Mouse (Mus musculus): ENCODE measurements around the gene Rapgef1.
A peak's percentile ranks its signal among the peaks of the same experiment; 100 is the strongest.

The Rapgef1 gene

GRCm38 (mm10) chr2:29645071-29645628 lies 25.6 kb downstream of the Rapgef1 start:
- DNase-seq (ENCODE audit: low read depth, low spot score) = no peak

- no peak for DNase-seq (ENCODE audit: low read depth, low spot score)
These were observed 27.1 kb downstream of the Rapgef1 start for GRCm38 (mm10) chr2:29646613-29647012.

DNA sequence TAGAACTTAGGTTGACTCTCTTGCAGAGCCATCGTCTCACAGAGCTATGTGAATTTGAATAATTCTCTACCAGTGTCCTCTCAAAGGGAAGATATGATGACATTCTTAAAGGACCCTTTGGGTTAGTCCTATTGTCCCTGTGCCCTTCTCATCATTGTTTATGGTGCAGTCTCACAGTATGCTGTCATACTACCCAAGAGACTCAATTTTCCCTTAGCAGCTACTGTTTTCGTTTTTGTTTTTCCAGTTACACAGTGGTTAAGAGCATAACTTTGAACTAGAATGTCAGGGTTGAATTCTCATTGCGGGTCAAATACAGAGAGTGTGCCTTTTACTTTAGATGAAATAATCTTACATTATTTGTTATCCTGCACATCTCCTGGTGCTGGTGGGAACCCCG lies 27.6 kb downstream of the Rapgef1 start:
- DNase-seq (ENCODE audit: low read depth, low spot score) = peak; percentile 25

DNA sequence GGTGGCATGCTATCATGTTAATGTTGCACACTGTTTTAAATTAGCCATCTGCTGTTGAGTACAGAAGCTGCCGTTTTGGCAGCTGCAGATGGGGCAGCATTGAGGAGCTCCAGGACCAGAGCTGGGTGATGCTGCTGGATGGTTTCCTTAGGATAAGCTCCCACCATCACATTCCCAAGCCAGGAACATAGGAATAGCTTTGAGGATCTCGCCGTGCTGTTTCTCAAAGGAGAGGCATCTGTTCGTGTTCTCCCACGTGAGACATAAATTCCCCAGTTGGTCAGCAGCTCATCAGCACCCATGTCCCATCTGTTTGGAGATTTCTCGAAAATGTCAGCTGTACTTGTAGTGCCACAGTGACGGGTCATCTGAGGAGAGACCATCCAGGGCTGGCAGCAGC lies 28.3 kb downstream of the Rapgef1 start:
- no peak for DNase-seq (ENCODE audit: low read depth, low spot score)

DNA sequence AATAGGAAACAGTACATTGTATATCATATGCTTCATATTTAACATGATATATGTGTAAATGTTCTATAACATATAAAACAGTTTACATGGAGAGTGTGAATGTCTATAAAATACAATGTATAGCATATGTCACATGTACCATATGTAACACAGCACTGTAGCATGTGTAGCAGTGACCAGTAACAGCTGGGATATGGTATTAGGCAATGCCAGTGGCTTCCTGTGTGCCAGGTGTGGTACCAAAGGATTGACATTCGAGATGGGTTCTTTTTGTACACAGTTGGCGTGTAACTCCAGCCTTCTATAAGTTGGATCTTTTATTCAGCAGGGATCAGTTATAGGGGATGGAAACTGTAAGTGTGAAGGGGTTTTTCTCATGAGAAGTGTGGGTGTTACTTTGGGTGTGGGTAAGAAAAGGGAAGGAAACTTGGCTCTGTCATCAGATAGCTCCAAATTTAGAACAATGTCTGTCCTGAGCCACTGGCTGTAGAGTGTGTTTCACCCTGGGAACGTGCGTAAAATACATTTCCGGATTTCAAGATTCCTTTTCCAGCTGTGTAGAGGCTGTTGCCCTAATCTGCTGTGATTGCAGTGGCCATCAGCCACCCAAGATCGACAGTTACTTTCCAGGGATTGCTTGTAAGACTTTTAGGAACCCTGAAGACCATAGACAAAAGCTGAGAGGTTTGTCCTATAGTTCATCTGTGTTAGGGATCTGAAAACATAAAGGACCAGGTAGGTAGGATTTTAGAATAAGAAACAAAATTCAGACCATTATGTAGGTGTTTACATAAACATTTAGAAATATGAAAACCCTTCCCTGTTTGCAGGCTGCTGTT lies 29.7 kb downstream of the Rapgef1 start:
- DNase-seq (ENCODE audit: low read depth, low spot score) = peak; percentile 35

DNA sequence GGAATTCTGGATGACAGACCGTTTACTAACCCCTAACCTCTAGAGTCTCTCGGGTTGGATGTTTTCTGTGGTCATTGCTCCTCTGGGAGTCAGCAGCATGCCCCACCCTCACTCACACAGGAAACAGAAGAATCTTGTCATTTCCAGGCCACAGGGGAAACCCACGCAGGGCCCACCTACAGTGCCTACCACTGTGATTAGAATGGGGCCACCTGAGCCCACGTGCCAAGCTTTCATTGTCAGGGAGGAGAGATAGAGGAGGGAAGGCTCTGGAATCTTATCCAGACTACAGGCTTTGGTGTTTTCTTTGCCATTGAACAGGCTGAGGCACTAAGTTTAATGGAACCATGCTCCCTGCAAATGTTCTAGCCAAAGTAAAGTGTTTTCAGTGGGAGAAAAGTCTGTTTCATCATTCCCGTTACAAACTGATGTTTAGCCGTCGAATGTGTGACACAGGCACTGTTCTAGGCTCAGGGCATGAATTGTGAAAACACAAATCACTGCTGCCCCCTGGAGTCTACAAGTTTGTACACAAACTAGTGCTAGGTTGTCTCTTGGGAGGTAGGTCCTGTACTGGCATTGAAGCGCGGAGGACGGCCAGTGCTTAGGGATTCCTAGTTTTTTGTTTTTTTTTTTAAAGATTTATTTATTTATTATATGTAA lies 30.4 kb downstream of the Rapgef1 start:
- DNase-seq (ENCODE audit: low read depth, low spot score) = peak; percentile 77

DNA sequence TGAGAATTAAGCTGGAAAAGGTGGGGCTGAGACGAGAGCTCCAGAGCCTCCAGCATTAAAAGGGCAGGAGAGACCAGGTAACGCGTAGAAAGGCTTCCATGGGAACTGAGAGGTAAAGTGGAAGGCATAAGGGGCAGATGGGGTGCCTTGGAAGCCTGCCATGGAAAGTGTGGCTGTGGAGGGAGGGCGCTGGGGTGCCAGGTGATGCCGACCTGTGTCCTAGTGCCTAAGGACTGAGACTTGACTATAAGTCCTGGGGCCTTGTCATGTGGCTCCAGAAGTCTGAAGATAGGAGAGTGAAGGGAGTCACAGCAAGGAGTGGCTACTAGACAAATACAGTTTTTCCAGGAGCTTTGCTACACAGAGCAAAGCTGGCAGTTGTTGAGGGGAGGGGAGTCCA lies 32.4 kb downstream of the Rapgef1 start:
- no peak for DNase-seq (ENCODE audit: low read depth, low spot score)

GRCm38 (mm10) chr2:29655433-29655832 lies 35.9 kb downstream of the Rapgef1 start:
- no peak for DNase-seq (ENCODE audit: low read depth, low spot score)

GRCm38 (mm10) chr2:29656095-29656494 lies 36.6 kb downstream of the Rapgef1 start:
- no peak for DNase-seq (ENCODE audit: low read depth, low spot score)

GRCm38 (mm10) chr2:29657089-29657488 lies 37.6 kb downstream of the Rapgef1 start:
- DNase-seq (ENCODE audit: low read depth, low spot score) = no peak

GRCm38 (mm10) chr2:29661751-29662191 lies 42.3 kb downstream of the Rapgef1 start:
- peak; percentile 84 for DNase-seq (ENCODE audit: low read depth, low spot score)

GRCm38 (mm10) chr2:29663260-29663877 lies 43.8 kb downstream of the Rapgef1 start:
- DNase-seq (ENCODE audit: low read depth, low spot score) = no peak

- peak; percentile 76 for DNase-seq (ENCODE audit: low read depth, low spot score)
These were observed 45.9 kb downstream of the Rapgef1 start for GRCm38 (mm10) chr2:29665421-29665820.

DNA sequence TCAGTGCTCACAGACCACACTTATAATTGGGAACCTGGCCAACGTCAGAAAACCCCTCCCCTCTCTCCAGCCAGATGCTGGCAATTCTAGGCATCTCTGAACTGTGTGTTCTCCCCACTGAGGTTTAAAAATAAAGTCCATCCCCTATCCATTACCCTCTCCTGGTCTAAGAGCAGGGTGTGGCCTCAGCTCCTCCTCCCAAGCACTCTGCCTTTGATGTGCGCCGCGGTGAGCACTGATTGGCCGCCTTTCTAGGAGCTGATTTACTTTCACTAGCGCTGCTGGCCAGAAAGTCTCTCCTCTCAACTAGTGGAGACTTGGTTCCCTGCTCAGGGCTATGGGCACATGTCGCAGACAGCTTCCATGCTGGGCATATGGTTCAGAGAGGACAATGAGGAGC lies 47.1 kb downstream of the Rapgef1 start:
- DNase-seq (ENCODE audit: low read depth, low spot score) = peak; percentile 70

GRCm38 (mm10) chr2:29667109-29667508 lies 47.6 kb downstream of the Rapgef1 start:
- no peak for DNase-seq (ENCODE audit: low read depth, low spot score)

GRCm38 (mm10) chr2:29668011-29668691 lies 48.6 kb downstream of the Rapgef1 start:
- no peak for DNase-seq (ENCODE audit: low read depth, low spot score)

DNA sequence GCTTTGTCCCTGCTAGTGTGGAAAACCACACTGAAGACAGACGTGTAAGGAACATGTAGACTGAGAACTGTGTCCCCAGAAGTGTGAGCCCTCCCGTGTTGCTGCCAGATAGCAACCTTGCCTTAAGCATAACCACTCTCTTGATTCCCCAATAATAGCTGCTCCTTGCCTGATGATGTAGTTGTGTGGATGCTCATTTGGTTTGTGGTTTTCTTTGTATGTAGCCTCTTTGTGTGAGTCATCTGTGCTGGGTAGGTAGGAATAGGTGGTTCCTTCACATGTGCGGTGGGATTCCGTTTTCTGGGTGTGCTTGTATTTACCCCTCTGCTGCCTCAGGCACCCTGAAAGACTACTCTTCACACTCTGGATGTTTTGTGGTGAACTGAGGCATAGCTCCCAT lies 49.4 kb downstream of the Rapgef1 start:
- no peak for DNase-seq (ENCODE audit: low read depth, low spot score)

DNA sequence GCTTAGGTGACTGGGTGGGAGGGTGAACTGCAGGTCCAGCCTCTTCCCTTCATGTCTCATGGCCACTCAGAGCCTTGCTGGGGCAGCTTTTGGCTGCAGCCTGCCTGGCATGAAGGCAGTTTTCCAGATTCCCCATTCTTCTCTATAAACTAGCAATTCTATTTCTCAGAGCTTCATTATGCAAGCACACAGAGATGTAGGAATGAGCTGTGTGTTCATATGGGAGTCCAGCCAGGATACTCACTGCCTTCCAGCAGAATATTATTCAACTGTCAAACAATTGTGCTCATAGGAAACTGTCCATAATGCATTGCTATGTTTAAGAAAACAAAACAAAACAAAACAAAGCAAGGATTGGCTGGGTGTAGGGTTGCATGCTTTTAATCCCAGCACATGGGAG lies 50.2 kb downstream of the Rapgef1 start:
- DNase-seq (ENCODE audit: low read depth, low spot score) = no peak

DNA sequence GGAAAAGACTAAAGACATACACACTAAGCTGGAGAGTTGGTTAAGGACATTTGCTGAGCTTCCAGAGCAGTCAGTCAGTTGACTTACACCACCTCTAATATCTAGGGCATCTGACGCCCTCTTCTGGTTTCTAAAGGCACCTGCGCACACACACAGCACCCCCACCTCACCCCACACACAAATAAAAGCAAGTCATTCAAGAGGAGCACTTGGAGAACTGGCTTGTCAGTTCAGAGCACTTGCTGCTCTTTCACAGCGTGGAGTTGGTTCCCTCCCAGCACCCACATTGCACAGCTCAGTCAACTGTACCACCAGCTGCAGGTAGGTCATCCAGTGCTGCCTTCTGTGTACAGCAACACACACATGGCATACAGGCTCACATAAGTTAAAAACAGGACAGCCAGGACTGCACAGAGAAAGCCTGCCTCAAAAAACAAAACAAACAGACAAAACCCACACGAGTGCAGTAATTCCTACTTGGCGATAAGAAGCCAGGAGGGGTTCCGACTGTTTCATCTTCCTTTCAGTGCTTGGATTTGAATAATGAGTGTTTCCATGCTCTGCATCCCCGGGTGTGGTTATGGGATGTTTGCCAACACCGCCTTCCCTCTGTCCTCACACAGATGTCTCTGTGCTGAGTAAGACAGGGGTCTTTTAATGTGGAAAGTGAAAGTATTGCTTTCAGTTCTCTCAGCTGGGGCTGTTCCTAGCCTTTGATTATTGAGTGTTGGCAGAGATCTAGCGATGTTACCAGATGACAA lies 50.9 kb downstream of the Rapgef1 start:
- DNase-seq (ENCODE audit: low read depth, low spot score) = peak; percentile 84

DNA sequence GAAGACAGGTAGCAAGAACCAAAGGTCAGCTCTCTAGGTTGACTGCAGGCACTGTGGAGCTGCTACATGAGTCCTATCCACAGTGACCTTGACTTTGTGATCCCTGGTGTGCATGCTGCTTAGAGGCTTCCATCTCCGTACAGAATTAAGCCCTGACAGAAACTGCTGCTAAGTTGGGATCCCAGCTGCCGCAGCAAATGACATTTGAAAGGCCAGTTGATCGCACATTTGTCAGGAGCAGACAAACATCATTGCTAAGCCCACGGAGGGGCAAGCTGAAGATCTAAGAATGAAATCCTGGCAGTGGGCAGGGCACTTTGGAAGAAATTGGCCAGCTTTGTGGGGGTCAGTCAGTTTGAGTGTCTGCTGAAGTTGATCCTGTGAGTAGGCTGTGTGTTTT lies 51.9 kb downstream of the Rapgef1 start:
- no peak for DNase-seq (ENCODE audit: low read depth, low spot score)

DNA sequence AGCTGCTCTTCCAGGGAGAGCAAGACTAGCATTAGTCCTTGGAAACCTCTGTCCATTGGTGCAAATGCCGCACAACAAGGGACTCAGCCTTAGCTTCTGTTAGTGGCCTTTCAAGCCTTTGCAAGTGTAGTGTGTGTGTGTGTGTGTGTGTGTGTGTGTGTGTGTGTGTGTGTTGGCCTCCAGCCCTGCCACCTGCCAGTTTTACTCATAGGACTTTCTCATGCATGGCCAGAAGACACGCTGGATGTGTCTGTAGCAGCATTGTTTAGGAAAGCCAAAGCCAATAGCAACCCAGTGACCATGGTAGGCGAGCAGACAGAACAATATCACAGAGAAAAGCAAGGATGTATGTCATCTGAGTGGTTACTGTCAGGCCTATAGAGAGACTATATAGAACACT lies 52.3 kb downstream of the Rapgef1 start:
- no peak for DNase-seq (ENCODE audit: low read depth, low spot score)
